Mouse (Mus musculus): Measurements from ENCODE around the gene Slc7a6. TPM values are rescaled to one million over a fixed set of nuclear protein-coding genes. Genes with fewer than 3 reads are reported as not detected.

Gene Slc7a6
- polyA plus RNA-seq, 1 experiment from 2014 or later: 40.4 TPM

DNA sequence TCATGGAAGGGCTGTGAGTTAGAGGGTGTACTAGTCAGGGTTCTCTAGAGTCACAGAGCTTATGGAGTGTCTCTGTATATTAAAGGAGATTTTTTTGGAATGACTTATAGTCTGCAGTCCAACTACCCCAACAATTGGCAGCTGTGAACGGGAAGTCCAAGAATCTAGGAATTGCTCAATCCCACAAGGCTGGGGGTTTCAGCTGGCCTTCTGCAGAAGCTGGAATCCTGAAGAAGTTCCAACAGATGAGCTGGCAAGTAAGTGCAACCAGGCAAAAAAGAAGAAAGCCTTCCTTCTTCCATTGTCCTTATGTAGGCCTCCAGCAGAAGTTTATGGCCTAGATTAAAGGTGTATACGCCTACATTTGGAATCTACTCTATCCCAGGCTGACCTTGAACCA, 23.3 kb upstream of the Slc7a6 start:
- Histone ChIP-seq H3K4me1 (ENCODE audit: control insufficient read depth in 2 of 2, insufficient read depth in 2 of 2, low read length in 2 of 2) (no peaks in the 10 kb centered on the region), H3K27me3 (ENCODE audit: control insufficient read depth, insufficient read depth, low read length) (no peaks in the 10 kb centered on the region), H3K4me3 (ENCODE audit: control insufficient read depth in 1 of 2, insufficient read depth in 1 of 2, low read depth in 1 of 2, low read length in 2 of 2) (no peak overlapping the region), H3K9ac (ENCODE audit: low read length) (no peak overlapping the region), H3K27ac (replicated peaks in 1 of 2; ENCODE audit: control insufficient read depth in 1 of 2, insufficient read depth in 1 of 2, low read depth in 2 of 2, low read length in 2 of 2) (no peak overlapping the region), H3K4me2 (ENCODE audit: low read length) (no peak overlapping the region), H3K36me3 (ENCODE audit: control insufficient read depth, insufficient read depth, low read length) (no peaks in the 10 kb centered on the region), H3K9me3 (ENCODE audit: control insufficient read depth, low read length) (no peaks in the 10 kb centered on the region)
- ATAC-seq (ENCODE audit: insufficient number of reproducible peaks, insufficient read depth, low FRiP score, low read depth): no peak
- WGBS: 82% methylated on average over 2 of the region's 2 CpGs

GRCm38 (mm10) chr8:106146014-106146413, 22.6 kb upstream of the Slc7a6 start:
- no peak for ATAC-seq (ENCODE audit: insufficient number of reproducible peaks, insufficient read depth, low FRiP score, low read depth)
- Histone ChIP-seq H3K4me3 (ENCODE audit: control insufficient read depth in 1 of 2, insufficient read depth in 1 of 2, low read depth in 1 of 2, low read length in 2 of 2) (no peak overlapping the region), H3K9me3 (ENCODE audit: control insufficient read depth, low read length) (no peaks in the 10 kb centered on the region), H3K4me2 (ENCODE audit: low read length) (no peak overlapping the region), H3K9ac (ENCODE audit: low read length) (no peak overlapping the region), H3K36me3 (ENCODE audit: control insufficient read depth, insufficient read depth, low read length) (no peaks in the 10 kb centered on the region), H3K4me1 (ENCODE audit: control insufficient read depth in 2 of 2, insufficient read depth in 2 of 2, low read length in 2 of 2) (peaks cover 5 to 6% of the 10 kb centered on the region in 2 experiments), H3K27ac (replicated peaks in 1 of 2; ENCODE audit: control insufficient read depth in 1 of 2, insufficient read depth in 1 of 2, low read depth in 2 of 2, low read length in 2 of 2) (no peak overlapping the region), H3K27me3 (ENCODE audit: control insufficient read depth, insufficient read depth, low read length) (no peaks in the 10 kb centered on the region)
- WGBS: 84% methylated on average over 4 of the region's 4 CpGs

GRCm38 (mm10) chr8:106147868-106148565, 20.6 kb upstream of the Slc7a6 start:
- WGBS: 85% methylated on average over 6 of the region's 6 CpGs
- no peak for ATAC-seq (ENCODE audit: insufficient number of reproducible peaks, insufficient read depth, low FRiP score, low read depth)
- Histone ChIP-seq H3K27ac (replicated peaks in 1 of 2; ENCODE audit: control insufficient read depth in 1 of 2, insufficient read depth in 1 of 2, low read depth in 2 of 2, low read length in 2 of 2) (no peak overlapping the region), H3K27me3 (ENCODE audit: control insufficient read depth, insufficient read depth, low read length) (no peaks in the 10 kb centered on the region), H3K9me3 (ENCODE audit: control insufficient read depth, low read length) (no peaks in the 10 kb centered on the region), H3K4me3 (ENCODE audit: control insufficient read depth in 1 of 2, insufficient read depth in 1 of 2, low read depth in 1 of 2, low read length in 2 of 2) (no peak overlapping the region), H3K4me2 (ENCODE audit: low read length) (no peak overlapping the region), H3K9ac (ENCODE audit: low read length) (no peak overlapping the region), H3K4me1 (ENCODE audit: control insufficient read depth in 2 of 2, insufficient read depth in 2 of 2, low read length in 2 of 2) (peaks cover 14% of the 10 kb centered on the region in 2 experiments), H3K36me3 (ENCODE audit: control insufficient read depth, insufficient read depth, low read length) (no peaks in the 10 kb centered on the region)

GRCm38 (mm10) chr8:106149025-106149424, 19.6 kb upstream of the Slc7a6 start:
- Histone ChIP-seq H3K4me3 (ENCODE audit: control insufficient read depth in 1 of 2, insufficient read depth in 1 of 2, low read depth in 1 of 2, low read length in 2 of 2) (no peak overlapping the region), H3K4me2 (ENCODE audit: low read length) (no peak overlapping the region), H3K9me3 (ENCODE audit: control insufficient read depth, low read length) (no peaks in the 10 kb centered on the region), H3K4me1 (ENCODE audit: control insufficient read depth in 2 of 2, insufficient read depth in 2 of 2, low read length in 2 of 2) (peaks cover 15% of the 10 kb centered on the region in 2 experiments), H3K36me3 (ENCODE audit: control insufficient read depth, insufficient read depth, low read length) (no peaks in the 10 kb centered on the region), H3K27ac (replicated peaks in 1 of 2; ENCODE audit: control insufficient read depth in 1 of 2, insufficient read depth in 1 of 2, low read depth in 2 of 2, low read length in 2 of 2) (no peak overlapping the region), H3K27me3 (ENCODE audit: control insufficient read depth, insufficient read depth, low read length) (no peaks in the 10 kb centered on the region), H3K9ac (ENCODE audit: low read length) (no peak overlapping the region)
- no peak; the same call in 1 of the 2 replicates for ATAC-seq (ENCODE audit: insufficient number of reproducible peaks, insufficient read depth, low FRiP score, low read depth)
- 85% methylated on average over 6 of the region's 6 CpGs for WGBS

GRCm38 (mm10) chr8:106149801-106150652, 18.6 kb upstream of the Slc7a6 start, which contains the start of gene Pla2g15:
TSS of gene Pla2g15 (plus strand) at chr8:106150399.
- Histone ChIP-seq H3K4me2 (ENCODE audit: low read length) (peak within 1 kb of the TSS; percentile 71), H3K4me1 (ENCODE audit: control insufficient read depth in 2 of 2, insufficient read depth in 2 of 2, low read length in 2 of 2) (peaks cover 15% of the 10 kb centered on the region in 2 experiments), H3K27me3 (ENCODE audit: control insufficient read depth, insufficient read depth, low read length) (no peaks in the 10 kb centered on the region), H3K27ac (replicated peaks in 1 of 2; ENCODE audit: control insufficient read depth in 1 of 2, insufficient read depth in 1 of 2, low read depth in 2 of 2, low read length in 2 of 2) (peak within 1 kb of the TSS; percentile 7 to 15; a peak in 3 of 4 replicates), H3K9ac (ENCODE audit: low read length) (peak within 1 kb of the TSS; percentile 79), H3K36me3 (ENCODE audit: control insufficient read depth, insufficient read depth, low read length) (0 out of 2 replicates have a peak, but pooled peaks cover 5% of the 10 kb centered on the region), H3K4me3 (ENCODE audit: control insufficient read depth in 1 of 2, insufficient read depth in 1 of 2, low read depth in 1 of 2, low read length in 2 of 2) (peak within 1 kb of the TSS; percentile 69 to 91), H3K9me3 (ENCODE audit: control insufficient read depth, low read length) (no peaks in the 10 kb centered on the region)
- 2% methylated on average over 38 of the region's 38 CpGs for WGBS
- ATAC-seq (ENCODE audit: insufficient number of reproducible peaks, insufficient read depth, low FRiP score, low read depth): peak; percentile 91

DNA sequence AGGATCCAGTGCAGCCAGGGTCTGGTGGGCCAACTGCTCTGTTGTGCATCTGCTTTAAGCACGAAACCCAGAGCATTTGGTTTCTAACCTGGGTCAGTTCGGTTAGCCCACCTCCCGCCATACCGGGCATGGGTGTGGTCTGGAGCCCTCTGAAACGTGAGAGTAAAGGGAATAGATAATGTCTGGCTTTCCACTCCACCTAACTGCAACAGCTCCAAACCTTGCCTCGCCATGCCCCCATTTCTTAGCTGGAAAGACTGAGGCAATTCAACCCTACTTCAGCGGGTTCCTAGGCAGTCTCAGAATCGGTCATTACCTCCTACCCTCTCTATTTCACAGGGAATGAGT, 18.0 kb upstream of the Slc7a6 start:
- Histone ChIP-seq H3K27me3 (ENCODE audit: control insufficient read depth, insufficient read depth, low read length) (no peaks in the 10 kb centered on the region), H3K36me3 (ENCODE audit: control insufficient read depth, insufficient read depth, low read length) (0 out of 2 replicates have a peak, but pooled peaks cover 9% of the 10 kb centered on the region), H3K4me1 (ENCODE audit: control insufficient read depth in 2 of 2, insufficient read depth in 2 of 2, low read length in 2 of 2) (peaks cover 15% of the 10 kb centered on the region in 2 experiments), H3K27ac (replicated peaks in 1 of 2; ENCODE audit: control insufficient read depth in 1 of 2, insufficient read depth in 1 of 2, low read depth in 2 of 2, low read length in 2 of 2) (no peak overlapping the region), H3K4me3 (ENCODE audit: control insufficient read depth in 1 of 2, insufficient read depth in 1 of 2, low read depth in 1 of 2, low read length in 2 of 2) (peak overlapping the region; percentile 69 to 91), H3K4me2 (ENCODE audit: low read length) (peak overlapping the region; percentile 71), H3K9me3 (ENCODE audit: control insufficient read depth, low read length) (no peaks in the 10 kb centered on the region), H3K9ac (ENCODE audit: low read length) (peak overlapping the region; percentile 79)
- no peak for ATAC-seq (ENCODE audit: insufficient number of reproducible peaks, insufficient read depth, low FRiP score, low read depth)
- WGBS: 19% methylated on average over 8 of the region's 8 CpGs

GRCm38 (mm10) chr8:106151041-106151440, 17.6 kb upstream of the Slc7a6 start:
- no peaks in the 10 kb centered on the region for H3K27me3 ChIP-seq (ENCODE audit: control insufficient read depth, insufficient read depth, low read length)
- H3K36me3 ChIP-seq (ENCODE audit: control insufficient read depth, insufficient read depth, low read length): peaks cover 14% of the 10 kb centered on the region
- WGBS: 76% methylated on average over 9 of the region's 9 CpGs
- H3K4me2 ChIP-seq (ENCODE audit: low read length): peak overlapping the region; percentile 71
- H3K27ac ChIP-seq (replicated peaks in 1 of 2; ENCODE audit: control insufficient read depth in 1 of 2, insufficient read depth in 1 of 2, low read depth in 2 of 2, low read length in 2 of 2): no peak overlapping the region
- ATAC-seq (ENCODE audit: insufficient number of reproducible peaks, insufficient read depth, low FRiP score, low read depth): no peak
- H3K4me1 ChIP-seq (ENCODE audit: control insufficient read depth in 2 of 2, insufficient read depth in 2 of 2, low read length in 2 of 2): peaks cover 15% of the 10 kb centered on the region in 2 experiments
- peak overlapping the region; percentile 69 to 91 for H3K4me3 ChIP-seq (ENCODE audit: control insufficient read depth in 1 of 2, insufficient read depth in 1 of 2, low read depth in 1 of 2, low read length in 2 of 2)
- H3K9ac ChIP-seq (ENCODE audit: low read length): no peak overlapping the region
- no peaks in the 10 kb centered on the region for H3K9me3 ChIP-seq (ENCODE audit: control insufficient read depth, low read length)

Measured in heart, embryonic 14.5 days (tissue).